Mouse (Mus musculus) CD8-positive naive resting alpha-beta T cell, adult 2 months (primary cell): ENCODE measurements around the gene Fbxl19.
"Not testable (repeated sequence)": the region's sequence is repeated elsewhere in the genome, so short reads cannot be mapped to it uniquely, and the experiment has no call there.

Experiments used
- DNase-seq, 2 experiments: peaks; one replicate each; pipeline ENCODE4 v3.0.0; 2022; ENCODE audit warnings: low read depth in 2 of 2, low spot score in 2 of 2

Gene Fbxl19

GRCm38 (mm10) chr7:127727898-127728297, 16.4 kb upstream of the Fbxl19 start:
- DNase-seq: no peak

GRCm38 (mm10) chr7:127730170-127730569, 14.2 kb upstream of the Fbxl19 start:
- DNase-seq: no peak

- not testable (repeated sequence) for DNase-seq
These were observed 12.3 kb upstream of the Fbxl19 start, which contains the start of gene Ctf2 for GRCm38 (mm10) chr7:127732066-127732465. TSS of gene Ctf2 (minus strand) at chr7:127732166.

GRCm38 (mm10) chr7:127745251-127745651, 908 bp downstream of the Fbxl19 start:
- DNase-seq: peak; percentile 80 to 89

GRCm38 (mm10) chr7:127745652-127746493, 1.5 kb downstream of the Fbxl19 start:
- peak in 1 of 2 experiments; percentile 42 for DNase-seq

- DNase-seq: no peak
These were observed 2.5 kb downstream of the Fbxl19 start for GRCm38 (mm10) chr7:127746494-127747491.

GRCm38 (mm10) chr7:127747559-127748234, 3.4 kb downstream of the Fbxl19 start:
- DNase-seq: no peak

- no peak for DNase-seq
These were observed 3.9 kb downstream of the Fbxl19 start for GRCm38 (mm10) chr7:127748235-127748560.

- no peak for DNase-seq
These were observed 6.1 kb downstream of the Fbxl19 start for GRCm38 (mm10) chr7:127750131-127751127.

GRCm38 (mm10) chr7:127751619-127752018, 7.3 kb downstream of the Fbxl19 start:
- DNase-seq: no peak

GRCm38 (mm10) chr7:127752069-127752468, 7.7 kb downstream of the Fbxl19 start:
- no peak for DNase-seq

GRCm38 (mm10) chr7:127753158-127753557, 8.8 kb downstream of the Fbxl19 start:
- DNase-seq: no peak

- no peak for DNase-seq
These were observed 9.4 kb downstream of the Fbxl19 start for GRCm38 (mm10) chr7:127753741-127754140.

- DNase-seq: no peak
These were observed 15.4 kb downstream of the Fbxl19 start for GRCm38 (mm10) chr7:127759716-127760115.

- DNase-seq: no peak
These were observed 16.1 kb downstream of the Fbxl19 start for GRCm38 (mm10) chr7:127760478-127760877.

- DNase-seq: peak; percentile 48 to 56
These were observed 16.7 kb downstream of the Fbxl19 start for GRCm38 (mm10) chr7:127761026-127761425.

- no peak for DNase-seq
These were observed 19.3 kb downstream of the Fbxl19 start for GRCm38 (mm10) chr7:127763642-127764041.

- DNase-seq: no peak
These were observed 21.4 kb downstream of the Fbxl19 start for GRCm38 (mm10) chr7:127765756-127766155.

- no peak for DNase-seq
These were observed 22.7 kb downstream of the Fbxl19 start for GRCm38 (mm10) chr7:127766851-127767609.
